Mouse (Mus musculus): Measurements from ENCODE around the gene Rph3a.
"Not testable (repeated sequence)": the region's sequence is repeated elsewhere in the genome, so short reads cannot be mapped to it uniquely, and the experiment has no call there.

DNA sequence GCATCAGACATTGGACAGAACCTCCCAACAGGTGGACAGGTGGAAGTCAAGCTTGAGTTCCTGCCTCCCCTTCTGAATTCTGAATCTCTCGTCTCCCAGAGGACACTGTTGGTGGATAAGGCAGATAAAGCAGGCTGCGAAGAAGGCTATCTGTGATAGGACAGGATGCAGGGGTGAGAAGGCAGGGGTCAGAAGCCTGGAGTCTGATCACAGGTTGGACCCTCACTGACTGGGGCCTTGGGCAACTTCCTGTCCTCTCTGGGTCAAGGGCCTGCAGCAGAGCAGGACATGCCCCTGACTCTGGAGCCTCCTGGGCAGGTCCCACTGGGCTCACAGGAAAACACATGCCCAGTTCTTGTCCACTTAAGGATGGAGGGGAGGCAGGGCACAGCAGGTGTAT lies 83.6 kb downstream of the Rph3a start:
- TF ChIP-seq CTCF (IDR thresholded peaks at IDR 0.05; ENCODE audit: low read depth, low read length); GATA1 (IDR thresholded peaks at IDR 0.05; ENCODE audit: borderline replicate concordance, low read length); TAL1 (conservative IDR thresholded peaks at IDR 0.05; ENCODE audit: low read depth, low read length); GATA2 (IDR thresholded peaks at IDR 0.05; ENCODE audit: borderline replicate concordance, low read depth, low read length): not testable (repeated sequence)

All from G1E (cell line).